Mouse (Mus musculus): ENCODE measurements around the gene Gpx4. TPM values are rescaled to one million over a fixed set of nuclear protein-coding genes. Genes with fewer than 3 reads are reported as not detected.

Gene Gpx4
- polyA plus RNA-seq, 1 experiment, result 217 TPM

- TF ChIP-seq POLR2A (IDR thresholded peaks at IDR 0.05; ENCODE audit: low read depth, low read length), result no peak
- no peak for TF ChIP-seq CTCF (IDR thresholded peaks at IDR 0.05; ENCODE audit: borderline replicate concordance, insufficient read depth, low read length)
- Histone ChIP-seq H3K4me1 (ENCODE audit: control insufficient read depth, insufficient read depth, low read length) (peaks cover 8% of the 10 kb centered on the region), H3K27ac (ENCODE audit: insufficient read depth, low read length) (no peak overlapping the region), H3K4me3 (ENCODE audit: insufficient read depth, low read length) (no peak overlapping the region)
Observed at GRCm38 (mm10) chr10:80022164-80022563, 24.8 kb upstream of the Gpx4 start.

GRCm38 (mm10) chr10:80022806-80023205 lies 24.2 kb upstream of the Gpx4 start:
- peaks cover 8% of the 10 kb centered on the region for H3K4me1 ChIP-seq (ENCODE audit: control insufficient read depth, insufficient read depth, low read length)
- TF ChIP-seq POLR2A (IDR thresholded peaks at IDR 0.05; ENCODE audit: low read depth, low read length), result no peak
- TF ChIP-seq CTCF (IDR thresholded peaks at IDR 0.05; ENCODE audit: borderline replicate concordance, insufficient read depth, low read length), result no peak

GRCm38 (mm10) chr10:80023758-80024157 lies 23.2 kb upstream of the Gpx4 start:
- H3K27ac ChIP-seq (ENCODE audit: insufficient read depth, low read length), result no peak overlapping the region
- TF ChIP-seq POLR2A (IDR thresholded peaks at IDR 0.05; ENCODE audit: low read depth, low read length) (no peak), CTCF (IDR thresholded peaks at IDR 0.05; ENCODE audit: borderline replicate concordance, insufficient read depth, low read length) (no peak)
- peaks cover 8% of the 10 kb centered on the region for H3K4me1 ChIP-seq (ENCODE audit: control insufficient read depth, insufficient read depth, low read length)
- H3K4me3 ChIP-seq (ENCODE audit: insufficient read depth, low read length), result no peak overlapping the region

More at GRCm38 (mm10) chr10:80022806-80023205, 24.2 kb upstream of the Gpx4 start:
- no peak overlapping the region for H3K27ac ChIP-seq (ENCODE audit: insufficient read depth, low read length)
- H3K4me3 ChIP-seq (ENCODE audit: insufficient read depth, low read length), result no peak overlapping the region

GRCm38 (mm10) chr10:80024229-80025043 lies 22.5 kb upstream of the Gpx4 start:
- H3K27ac ChIP-seq (ENCODE audit: insufficient read depth, low read length), result no peak overlapping the region
- peaks cover 8% of the 10 kb centered on the region for H3K4me1 ChIP-seq (ENCODE audit: control insufficient read depth, insufficient read depth, low read length)
- H3K4me3 ChIP-seq (ENCODE audit: insufficient read depth, low read length), result no peak overlapping the region
- TF ChIP-seq POLR2A (IDR thresholded peaks at IDR 0.05; ENCODE audit: low read depth, low read length) (no peak), CTCF (IDR thresholded peaks at IDR 0.05; ENCODE audit: borderline replicate concordance, insufficient read depth, low read length) (no peak)

GRCm38 (mm10) chr10:80025044-80025347 lies 22.0 kb upstream of the Gpx4 start:
- no peak for TF ChIP-seq CTCF (IDR thresholded peaks at IDR 0.05; ENCODE audit: borderline replicate concordance, insufficient read depth, low read length)
- no peak for TF ChIP-seq POLR2A (IDR thresholded peaks at IDR 0.05; ENCODE audit: low read depth, low read length)
- H3K4me3 ChIP-seq (ENCODE audit: insufficient read depth, low read length), result no peak overlapping the region
- no peak overlapping the region for H3K27ac ChIP-seq (ENCODE audit: insufficient read depth, low read length)
- H3K4me1 ChIP-seq (ENCODE audit: control insufficient read depth, insufficient read depth, low read length), result peaks cover 8% of the 10 kb centered on the region

- Histone ChIP-seq H3K27ac (ENCODE audit: insufficient read depth, low read length) (no peak overlapping the region), H3K4me1 (ENCODE audit: control insufficient read depth, insufficient read depth, low read length) (peaks cover 8% of the 10 kb centered on the region), H3K4me3 (ENCODE audit: insufficient read depth, low read length) (no peak overlapping the region)
- no peak for TF ChIP-seq CTCF (IDR thresholded peaks at IDR 0.05; ENCODE audit: borderline replicate concordance, insufficient read depth, low read length)
- no peak for TF ChIP-seq POLR2A (IDR thresholded peaks at IDR 0.05; ENCODE audit: low read depth, low read length)
Observed at GRCm38 (mm10) chr10:80025463-80025862, 21.5 kb upstream of the Gpx4 start.

GRCm38 (mm10) chr10:80025889-80026288 lies 21.1 kb upstream of the Gpx4 start:
- Histone ChIP-seq H3K4me1 (ENCODE audit: control insufficient read depth, insufficient read depth, low read length) (peaks cover 8% of the 10 kb centered on the region), H3K4me3 (ENCODE audit: insufficient read depth, low read length) (no peak overlapping the region), H3K27ac (ENCODE audit: insufficient read depth, low read length) (no peak overlapping the region)
- TF ChIP-seq POLR2A (IDR thresholded peaks at IDR 0.05; ENCODE audit: low read depth, low read length), result no peak
- no peak for TF ChIP-seq CTCF (IDR thresholded peaks at IDR 0.05; ENCODE audit: borderline replicate concordance, insufficient read depth, low read length)

- no peak overlapping the region for H3K4me3 ChIP-seq (ENCODE audit: insufficient read depth, low read length)
- H3K27ac ChIP-seq (ENCODE audit: insufficient read depth, low read length), result no peak overlapping the region
- TF ChIP-seq CTCF (IDR thresholded peaks at IDR 0.05; ENCODE audit: borderline replicate concordance, insufficient read depth, low read length), result no peak
- no peak for TF ChIP-seq POLR2A (IDR thresholded peaks at IDR 0.05; ENCODE audit: low read depth, low read length)
- H3K4me1 ChIP-seq (ENCODE audit: control insufficient read depth, insufficient read depth, low read length), result peaks cover 8% of the 10 kb centered on the region
Observed at GRCm38 (mm10) chr10:80027681-80028520, 19.1 kb upstream of the Gpx4 start.

GRCm38 (mm10) chr10:80028521-80028846 lies 18.5 kb upstream of the Gpx4 start:
- TF ChIP-seq POLR2A (IDR thresholded peaks at IDR 0.05; ENCODE audit: low read depth, low read length) (no peak), CTCF (IDR thresholded peaks at IDR 0.05; ENCODE audit: borderline replicate concordance, insufficient read depth, low read length) (no peak)
- Histone ChIP-seq H3K4me3 (ENCODE audit: insufficient read depth, low read length) (no peak overlapping the region), H3K4me1 (ENCODE audit: control insufficient read depth, insufficient read depth, low read length) (peaks cover 9% of the 10 kb centered on the region), H3K27ac (ENCODE audit: insufficient read depth, low read length) (no peak overlapping the region)

GRCm38 (mm10) chr10:80030191-80030590 lies 16.8 kb upstream of the Gpx4 start:
- H3K27ac ChIP-seq (ENCODE audit: insufficient read depth, low read length), result no peak overlapping the region
- no peak for TF ChIP-seq CTCF (IDR thresholded peaks at IDR 0.05; ENCODE audit: borderline replicate concordance, insufficient read depth, low read length)
- TF ChIP-seq POLR2A (IDR thresholded peaks at IDR 0.05; ENCODE audit: low read depth, low read length), result no peak
- H3K4me1 ChIP-seq (ENCODE audit: control insufficient read depth, insufficient read depth, low read length), result peaks cover 5% of the 10 kb centered on the region
- no peak overlapping the region for H3K4me3 ChIP-seq (ENCODE audit: insufficient read depth, low read length)
